Mouse (Mus musculus) thymus, postnatal 4 days (tissue): ENCODE measurements around the gene Zfp385b.

Experiments
- DNase-seq: peaks from one replicate; pipeline ENCODE4 v3.0.0; 2021

Gene Zfp385b

DNA sequence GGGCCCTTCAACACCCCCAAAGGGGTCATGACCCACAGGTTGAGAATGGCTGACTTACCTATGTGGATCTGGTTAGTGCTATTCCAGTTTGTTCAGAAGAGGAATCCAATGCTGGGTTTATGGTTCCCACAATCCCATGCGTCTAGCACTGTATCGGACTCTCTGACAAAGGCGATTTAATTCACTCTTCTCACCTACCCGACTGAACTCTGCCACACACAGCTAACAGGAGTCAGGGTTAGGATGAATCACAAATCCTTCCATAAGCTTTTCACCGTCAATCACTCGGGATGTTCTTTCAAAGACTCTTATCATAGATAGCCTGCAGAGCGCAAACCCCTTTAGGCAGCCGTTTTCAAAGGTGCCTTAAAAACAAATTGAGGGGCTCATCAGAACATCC, 129.1 kb downstream of the Zfp385b start:
- no peak for DNase-seq

DNA sequence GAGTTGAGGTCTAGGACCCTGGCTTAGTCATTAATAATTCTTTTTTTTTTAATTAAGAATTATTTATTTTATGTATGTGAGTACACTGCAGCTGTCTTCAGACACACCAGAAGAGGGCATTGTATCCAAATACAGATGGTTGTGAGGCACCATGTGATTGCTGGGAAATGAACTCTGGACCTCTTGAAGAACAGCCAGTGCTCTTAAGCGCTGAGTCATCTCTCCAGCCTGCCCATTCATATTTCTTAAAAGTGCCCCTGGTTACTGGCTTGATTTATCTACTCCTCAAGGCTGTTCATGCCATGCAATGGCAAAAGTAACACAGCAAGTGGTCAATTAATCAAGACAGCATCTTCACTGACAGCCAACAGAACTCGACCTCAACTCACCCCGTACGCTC, 130.8 kb downstream of the Zfp385b start:
- DNase-seq = no peak

DNA sequence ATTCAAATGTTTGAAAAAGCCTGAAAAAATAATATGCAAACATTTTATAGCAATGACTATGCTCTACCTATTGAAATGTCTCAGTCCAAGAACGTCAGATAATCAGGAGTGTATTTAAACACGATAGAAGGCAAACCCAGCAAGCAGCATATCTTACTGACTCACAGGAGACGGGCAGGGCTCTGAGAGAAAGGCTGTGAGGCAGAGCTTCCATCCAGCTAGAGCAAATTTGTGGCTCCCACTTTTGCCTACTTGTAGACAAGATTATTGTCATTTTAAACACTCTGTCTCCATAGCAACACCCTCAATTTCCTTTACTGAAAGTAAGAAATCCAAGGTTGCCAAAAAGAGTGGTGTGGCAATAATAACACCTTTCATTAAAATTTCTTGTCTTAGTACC, 135.4 kb downstream of the Zfp385b start:
- no peak for DNase-seq

DNA sequence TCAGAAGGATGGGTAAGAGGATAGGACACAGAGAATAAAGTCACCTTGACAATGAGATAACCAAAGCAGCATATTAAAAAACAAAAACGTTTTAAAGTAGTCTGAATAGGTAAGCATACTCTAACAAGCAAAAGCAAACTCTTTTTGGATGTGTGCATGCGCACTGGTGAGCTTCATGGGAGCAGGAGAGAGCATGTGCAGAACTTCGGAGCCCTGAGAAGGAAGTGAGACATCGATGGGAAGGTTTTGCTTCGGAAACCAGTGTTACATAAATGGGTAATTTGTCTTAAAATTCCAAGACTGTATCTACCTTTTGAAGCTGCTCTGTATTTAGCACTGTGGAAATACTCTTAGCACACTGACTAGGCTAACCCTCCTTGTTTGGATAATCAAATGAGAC, 137.2 kb downstream of the Zfp385b start:
- DNase-seq = no peak

DNA sequence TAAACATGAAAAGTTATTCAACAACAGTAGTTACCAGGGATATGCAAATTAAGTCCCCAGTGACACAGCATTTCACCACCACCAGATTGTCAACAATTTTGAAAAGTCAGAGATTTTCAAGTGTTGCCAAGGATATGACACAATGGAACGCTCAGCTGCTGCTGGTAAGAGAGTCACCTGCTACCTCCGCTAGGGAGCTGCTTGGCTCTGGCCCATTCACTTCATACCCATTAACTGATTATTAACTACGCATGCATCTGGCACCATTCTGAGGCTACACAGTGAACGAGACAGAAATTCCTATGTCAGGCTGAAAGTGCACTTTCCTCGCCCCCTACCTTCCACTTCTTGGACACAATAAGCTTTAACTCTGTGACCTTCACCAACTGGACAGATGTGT, 137.7 kb downstream of the Zfp385b start:
- DNase-seq = no peak

- DNase-seq = no peak
Observed at GRCm38 (mm10) chr2:77673770-77674169, 145.7 kb downstream of the Zfp385b start.

DNA sequence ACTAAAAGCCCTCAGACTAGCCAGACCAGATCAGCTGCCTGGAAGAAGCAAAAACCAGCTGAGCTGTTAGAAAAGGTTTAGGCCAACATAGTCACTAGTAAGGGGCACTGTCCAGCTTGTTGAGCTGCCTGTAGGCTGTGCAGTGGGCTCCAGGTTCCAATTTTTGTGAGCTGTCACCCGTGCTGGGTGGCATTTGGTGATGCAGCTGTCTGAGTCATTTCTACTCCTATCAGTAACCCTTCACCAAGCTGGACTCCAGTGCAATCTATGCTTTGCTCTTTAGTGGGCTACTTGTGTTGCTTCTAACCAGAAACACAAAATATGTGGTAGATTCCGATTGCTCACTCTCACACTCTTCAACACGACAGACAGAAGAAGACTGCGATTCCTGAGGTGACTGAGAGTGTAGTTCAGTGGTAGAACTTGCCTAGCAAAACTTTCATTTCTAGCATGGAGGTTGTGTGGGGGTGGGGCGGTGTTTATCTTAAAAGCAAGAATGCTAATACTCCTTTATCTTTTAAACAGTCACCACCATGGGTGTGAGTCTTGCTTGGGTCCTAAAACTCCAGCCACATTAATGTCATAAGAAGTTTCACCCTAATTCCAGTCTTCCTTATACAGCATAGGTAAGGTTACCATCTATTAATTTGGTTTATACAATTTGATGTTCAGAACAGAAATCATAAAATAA, 147.1 kb downstream of the Zfp385b start:
- DNase-seq = no peak

GRCm38 (mm10) chr2:77662171-77662570, 157.3 kb downstream of the Zfp385b start:
- DNase-seq = no peak

GRCm38 (mm10) chr2:77653686-77654085, 165.8 kb downstream of the Zfp385b start:
- DNase-seq = no peak

DNA sequence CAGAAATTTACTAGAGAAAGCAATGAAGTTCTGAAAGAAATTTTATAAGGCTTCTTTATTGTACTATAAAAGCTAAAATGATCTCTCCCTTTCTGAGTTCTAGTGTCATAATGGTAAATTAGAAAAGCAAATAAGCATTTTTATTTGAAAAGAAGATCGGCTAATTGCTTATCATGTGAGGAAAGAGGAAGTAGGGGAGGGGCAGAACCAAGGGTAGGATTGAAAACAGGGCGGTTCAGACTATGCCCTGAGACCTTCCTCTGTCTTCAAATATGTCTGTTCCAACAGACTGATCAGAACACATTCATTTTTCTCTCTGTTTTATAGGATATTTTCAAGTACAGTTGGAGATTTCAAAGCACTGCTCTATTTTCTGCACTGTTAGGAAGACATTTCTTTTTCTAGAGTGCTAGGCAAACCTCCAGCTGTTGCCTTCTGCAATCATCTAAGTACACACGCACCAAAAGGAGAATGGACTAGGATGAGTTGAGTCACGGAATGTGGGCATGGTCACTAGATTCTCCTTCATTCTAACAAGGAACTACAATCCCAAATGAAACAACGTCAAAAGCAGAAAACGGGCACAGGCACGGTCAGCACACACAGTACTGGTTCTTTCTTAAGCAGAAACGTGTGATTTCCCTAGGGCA, 177.8 kb downstream of the Zfp385b start:
- DNase-seq = no peak

DNA sequence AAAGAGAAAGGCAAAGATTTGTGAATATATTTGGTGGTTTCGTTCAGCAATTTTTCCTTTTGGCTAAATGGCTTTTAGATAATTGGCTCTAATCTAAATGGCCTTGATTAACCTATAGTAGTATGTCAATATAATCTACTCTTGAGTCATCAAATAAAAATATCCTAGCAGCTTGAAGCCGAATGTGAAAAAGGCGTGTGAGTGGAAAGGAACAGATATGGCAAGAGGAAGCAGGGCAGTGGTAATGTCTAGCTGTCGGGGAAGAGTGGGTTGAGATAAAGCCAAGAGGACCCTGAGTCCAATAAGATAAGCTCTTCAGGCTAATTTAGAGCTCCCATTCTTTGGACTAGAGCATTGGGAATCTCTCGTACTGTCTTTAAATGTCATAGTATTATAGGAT, 179.4 kb downstream of the Zfp385b start:
- no peak for DNase-seq

DNA sequence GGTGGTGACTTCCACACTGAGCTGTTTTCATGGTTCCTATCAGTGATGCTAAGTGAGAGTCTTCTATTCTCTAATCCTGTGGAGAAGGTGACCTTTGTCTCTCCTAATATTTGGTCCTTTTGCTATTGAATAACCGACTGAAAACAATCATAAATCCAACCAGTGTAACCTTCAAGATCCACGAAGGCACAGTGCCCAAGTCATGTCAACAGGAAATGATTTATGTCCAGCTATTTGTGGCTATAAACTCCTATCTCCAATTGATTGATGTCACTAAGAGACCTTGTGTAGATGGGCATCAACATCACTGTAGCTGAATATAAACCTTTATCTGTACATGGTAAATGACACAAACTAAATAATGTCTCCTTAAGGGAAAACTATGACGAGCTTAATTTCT, 187.8 kb downstream of the Zfp385b start:
- DNase-seq = no peak

GRCm38 (mm10) chr2:77627622-77628231, 191.7 kb downstream of the Zfp385b start:
- DNase-seq = no peak

- no peak for DNase-seq
Observed at GRCm38 (mm10) chr2:77618686-77619085, 200.8 kb downstream of the Zfp385b start.

- no peak for DNase-seq
Observed at GRCm38 (mm10) chr2:77610303-77610991, 209.0 kb downstream of the Zfp385b start.

DNA sequence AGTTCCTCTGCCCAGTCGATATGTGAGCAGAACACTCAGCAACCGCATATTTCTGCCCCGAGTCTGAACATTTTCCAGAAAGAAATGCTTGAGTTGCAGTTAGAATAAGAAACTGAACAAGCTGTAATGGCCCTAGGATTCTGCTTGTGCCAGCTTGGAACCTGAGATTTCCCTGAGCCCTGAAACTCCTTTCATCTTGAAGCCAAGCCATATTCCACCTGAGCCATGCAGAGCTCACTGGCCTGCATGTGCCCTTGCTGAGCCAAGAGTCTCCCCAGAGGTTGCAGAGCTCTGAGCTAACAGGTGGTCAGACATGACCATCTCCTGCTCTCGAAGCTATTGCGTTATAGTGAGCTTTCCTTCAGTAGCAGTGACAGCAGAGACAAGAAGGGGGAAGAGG, 210.0 kb downstream of the Zfp385b start:
- no peak for DNase-seq

GRCm38 (mm10) chr2:77608666-77609065, 210.8 kb downstream of the Zfp385b start:
- DNase-seq = no peak

GRCm38 (mm10) chr2:77593461-77593860, 226.0 kb downstream of the Zfp385b start:
- DNase-seq = no peak

DNA sequence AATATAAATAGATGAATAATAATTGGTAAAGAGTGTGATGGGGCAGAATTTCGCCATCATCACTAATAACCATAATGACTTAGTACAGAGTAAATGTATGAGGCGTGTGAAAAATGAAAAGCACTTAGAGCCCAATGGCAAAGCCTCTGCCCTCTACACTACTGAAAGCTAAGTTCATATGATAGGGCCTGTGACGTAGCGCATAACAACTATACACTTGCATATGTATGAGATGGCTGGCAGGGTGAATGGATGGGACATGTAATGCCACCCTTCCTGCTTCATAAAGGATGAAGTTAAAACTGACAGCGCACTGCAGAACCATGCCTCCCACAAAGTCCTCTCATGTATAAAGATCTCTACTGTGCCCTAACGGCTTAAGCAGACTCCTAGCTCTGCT, 226.9 kb downstream of the Zfp385b start:
- no peak for DNase-seq

GRCm38 (mm10) chr2:77589205-77589901, 230.1 kb downstream of the Zfp385b start:
- no peak for DNase-seq

DNA sequence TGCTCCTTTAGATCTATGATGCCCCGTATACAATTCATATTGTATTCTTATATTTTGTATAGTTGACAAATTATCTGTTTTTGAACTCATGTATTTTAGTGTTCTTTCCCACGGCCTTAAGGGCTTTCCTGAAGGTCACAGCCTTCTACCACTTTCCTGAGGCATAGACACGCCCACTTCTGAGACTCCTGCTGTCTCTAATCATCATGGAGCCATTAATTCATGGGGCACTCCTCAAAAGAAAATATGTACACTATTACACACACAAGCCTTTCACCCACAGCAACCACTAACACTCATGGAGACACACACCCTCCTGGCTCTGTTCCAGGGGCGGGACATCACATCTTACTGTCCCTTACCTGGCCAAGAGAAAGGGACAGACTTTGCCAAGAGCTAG, 232.1 kb downstream of the Zfp385b start:
- no peak for DNase-seq

DNA sequence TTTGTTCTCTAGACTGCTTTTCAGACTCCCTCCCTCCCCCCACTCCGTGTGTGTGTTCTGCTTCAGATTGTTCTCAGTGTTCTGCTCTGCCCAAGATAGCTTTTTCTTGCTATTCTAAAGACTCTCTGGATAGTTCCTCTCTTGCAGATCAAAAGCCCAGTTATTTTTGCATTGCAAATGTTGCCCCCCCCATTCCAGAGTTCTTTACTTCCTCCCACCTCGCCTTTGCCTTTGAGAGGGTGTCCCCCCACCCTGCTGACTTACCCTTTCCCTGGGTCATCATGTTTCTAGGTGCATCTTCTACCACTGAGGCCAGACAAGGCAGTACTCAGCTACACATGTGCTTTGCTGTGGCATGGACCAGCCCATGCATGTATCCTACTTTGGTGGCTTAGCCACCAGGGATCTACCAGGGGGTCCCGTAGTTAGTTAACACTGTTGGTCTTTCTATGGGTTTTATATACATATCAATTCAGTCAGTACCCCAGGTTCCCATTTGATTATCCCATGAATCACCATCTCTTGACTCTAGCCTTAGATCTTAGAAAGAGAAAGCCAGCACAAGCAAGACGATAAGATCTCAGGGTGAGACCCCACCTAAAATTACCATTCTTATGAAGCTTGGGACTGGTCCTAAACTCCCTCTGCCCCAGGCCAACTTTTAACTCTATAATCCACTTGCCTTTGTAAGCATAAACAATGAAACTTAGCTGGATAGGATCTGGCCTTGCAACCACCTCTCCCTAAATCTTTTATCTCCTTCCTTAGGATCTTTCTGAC, 232.7 kb downstream of the Zfp385b start:
- no peak for DNase-seq
